Mouse (Mus musculus) embryonic facial prominence, embryonic 12.5 days (tissue): ENCODE data around the gene Coq5. TPM values are rescaled to one million over a fixed set of nuclear protein-coding genes. Genes with fewer than 3 reads are reported as not detected.
"Not testable (repeated sequence)": the region's sequence is repeated elsewhere in the genome, so short reads cannot be mapped to it uniquely, and the experiment has no call there.

Experiments
- ATAC-seq: fragments of 200-750 bp; cut with Nextera tagmentation; 2 replicates; pipeline ENCODE4 v1.8.0; 2017; ENCODE audit not compliant: insufficient number of reproducible peaks, insufficient read depth, low FRiP score, low TSS enrichment
- H3K27ac ChIP-seq: fragments of 300-500 bp; sonication (generic); 2 replicates; pipeline ENCODE4 v1.5.1; 2016; ENCODE audit warnings: mild to moderate bottlenecking
- H3K27me3 ChIP-seq: fragments of 300-500 bp; sonication (generic); 2 replicates; pipeline ENCODE4 v1.6.1; 2016; ENCODE audit warnings: mild to moderate bottlenecking, moderate library complexity
- H3K36me3 ChIP-seq: fragments of 300-500 bp; sonication (generic); 2 replicates; pipeline ENCODE4 v1.6.1; 2016; ENCODE audit warnings: mild to moderate bottlenecking
- H3K4me1 ChIP-seq: fragments of 300-500 bp; sonication (generic); 2 replicates; pipeline ENCODE4 v1.6.1; 2016
- H3K4me2 ChIP-seq: fragments of 300-500 bp; sonication (generic); replicated peaks from 2 replicates; pipeline ENCODE4 v1.6.1; 2016; ENCODE audit warnings: mild to moderate bottlenecking, moderate library complexity
- H3K4me3 ChIP-seq: fragments of 300-500 bp; sonication (generic); 2 replicates; pipeline ENCODE4 v1.5.1; 2016; ENCODE audit warnings: mild to moderate bottlenecking
- H3K9ac ChIP-seq: fragments of 300-500 bp; sonication (generic); 2 replicates; pipeline ENCODE4 v1.6.1; 2016; ENCODE audit warnings: mild to moderate bottlenecking, moderate library complexity
- H3K9me3 ChIP-seq: fragments of 300-500 bp; sonication (generic); 2 replicates; pipeline ENCODE4 v1.6.1; 2016; ENCODE audit warnings: mild to moderate bottlenecking, moderate library complexity
- WGBS: fragments of 180-500 bp; shearing (Covaris S2); methylation state at CpG from one replicate; pipeline ENCODE4 v1.1.7; 2016; 5-methylcytosine and 5-hydroxymethylcytosine counted together
- polyA plus RNA-seq: library from polyadenylated mRNA; unstranded; fragments of >200 nt; fragmentation: Nextera tagmentation; extraction: Ambion mirVana; gene quantifications from 2 replicates; pipeline ENCODE4 v1.2.1, GENCODE M21; 2016

Coq5 gene
- polyA plus RNA-seq, 1 experiment from 2014 or later: 45.5 TPM

- Histone ChIP-seq H3K4me3 (no peak overlapping the region), H3K4me2 (no peak overlapping the region), H3K27me3 (no peaks in the 10 kb centered on the region), H3K9me3 (no peaks in the 10 kb centered on the region), H3K9ac (no peak overlapping the region), H3K36me3 (peaks cover 76% of the 10 kb centered on the region), H3K27ac (no peak overlapping the region), H3K4me1 (peaks cover 12% of the 10 kb centered on the region)
- 92% methylated on average over 8 of the region's 8 CpGs for WGBS
- no peak for ATAC-seq
Measured at GRCm38 (mm10) chr5:115294173-115294572, 14.7 kb downstream of the Coq5 start.

GRCm38 (mm10) chr5:115296347-115296746 is 16.9 kb downstream of the Coq5 start:
- no peak overlapping the region for H3K9ac ChIP-seq
- no peak overlapping the region for H3K4me2 ChIP-seq
- peaks cover 17% of the 10 kb centered on the region for H3K4me1 ChIP-seq
- H3K27ac ChIP-seq: no peak overlapping the region
- no peak for ATAC-seq
- H3K4me3 ChIP-seq: no peak overlapping the region
- WGBS: 88% methylated on average over 10 of the region's 10 CpGs
- no peaks in the 10 kb centered on the region for H3K9me3 ChIP-seq
- H3K27me3 ChIP-seq: no peaks in the 10 kb centered on the region
- H3K36me3 ChIP-seq: peaks cover 59% of the 10 kb centered on the region

- Histone ChIP-seq H3K4me2 (peak overlapping the region; percentile 74), H3K36me3 (peaks cover 38% of the 10 kb centered on the region), H3K4me3 (peak overlapping the region; percentile 96), H3K27me3 (no peaks in the 10 kb centered on the region), H3K27ac (peak overlapping the region; percentile 96), H3K4me1 (peaks cover 22% of the 10 kb centered on the region), H3K9ac (peak overlapping the region; percentile 84), H3K9me3 (no peaks in the 10 kb centered on the region)
- under 1% methylated on average over 46 of the region's 46 CpGs for WGBS
- no peak for ATAC-seq
Measured at GRCm38 (mm10) chr5:115300035-115300744, 20.7 kb downstream of the Coq5 start.

- peak within 1 kb of the TSS; percentile 74 for H3K4me2 ChIP-seq
- H3K27ac ChIP-seq: peak within 1 kb of the TSS; percentile 96
- H3K4me3 ChIP-seq: peak within 1 kb of the TSS; percentile 96
- under 1% methylated on average over 66 of the region's 66 CpGs for WGBS
- peak; percentile 98 for ATAC-seq
- peaks cover 22% of the 10 kb centered on the region for H3K4me1 ChIP-seq
- no peaks in the 10 kb centered on the region for H3K9me3 ChIP-seq
- no peaks in the 10 kb centered on the region for H3K27me3 ChIP-seq
- H3K9ac ChIP-seq: peak within 1 kb of the TSS; percentile 84
- peaks cover 30% of the 10 kb centered on the region for H3K36me3 ChIP-seq
Measured at GRCm38 (mm10) chr5:115300792-115301614, 21.5 kb downstream of the Coq5 start, which contains the start of gene Dynll1. TSS of gene Dynll1 (minus strand) at chr5:115300999.

- peak overlapping the region; percentile 72 for H3K27ac ChIP-seq
- 24% methylated on average over 13 of the region's 13 CpGs for WGBS
- H3K27me3 ChIP-seq: no peaks in the 10 kb centered on the region
- no peaks in the 10 kb centered on the region for H3K9me3 ChIP-seq
- peaks cover 22% of the 10 kb centered on the region for H3K4me1 ChIP-seq
- H3K9ac ChIP-seq: peak overlapping the region; percentile 62
- peak overlapping the region; percentile 96 for H3K4me3 ChIP-seq
- no peak for ATAC-seq
- peaks cover 24% of the 10 kb centered on the region for H3K36me3 ChIP-seq
- peak overlapping the region; percentile 74 for H3K4me2 ChIP-seq
Measured at GRCm38 (mm10) chr5:115301615-115302014, 22.1 kb downstream of the Coq5 start.

GRCm38 (mm10) chr5:115302190-115302589 is 22.7 kb downstream of the Coq5 start:
- not testable (repeated sequence) for H3K27me3 ChIP-seq, H3K4me3 ChIP-seq, H3K9me3 ChIP-seq, H3K27ac ChIP-seq, ATAC-seq, H3K9ac ChIP-seq
- Histone ChIP-seq H3K4me2 (peak overlapping the region; percentile 74; the same call in 1 of the 2 replicates), H3K4me1 (peaks cover 22% of the 10 kb centered on the region), H3K36me3 (peaks cover 19% of the 10 kb centered on the region)
- WGBS: 82% methylated on average over 7 of the region's 7 CpGs

- H3K36me3 ChIP-seq: no peaks in the 10 kb centered on the region
- H3K4me2 ChIP-seq: no peak overlapping the region
- 80% methylated on average over 4 of the region's 4 CpGs for WGBS
- no peaks in the 10 kb centered on the region for H3K27me3 ChIP-seq
- no peak for ATAC-seq
- peaks cover 22% of the 10 kb centered on the region for H3K4me1 ChIP-seq
- H3K9ac ChIP-seq: no peak overlapping the region
- no peak overlapping the region for H3K27ac ChIP-seq
- H3K4me3 ChIP-seq: no peak overlapping the region
- H3K9me3 ChIP-seq: no peaks in the 10 kb centered on the region
Measured at GRCm38 (mm10) chr5:115312354-115312753, 32.9 kb downstream of the Coq5 start.

- ATAC-seq: no peak
- Histone ChIP-seq H3K27ac (no peak overlapping the region), H3K27me3 (no peaks in the 10 kb centered on the region), H3K4me2 (no peak overlapping the region), H3K9me3 (no peaks in the 10 kb centered on the region), H3K36me3 (no peaks in the 10 kb centered on the region), H3K4me1 (peaks cover 29% of the 10 kb centered on the region), H3K4me3 (no peak overlapping the region), H3K9ac (no peak overlapping the region)
- WGBS: 65% methylated on average over 10 of the region's 10 CpGs
Measured at GRCm38 (mm10) chr5:115312816-115313667, 33.6 kb downstream of the Coq5 start.

- H3K36me3 ChIP-seq: no peaks in the 10 kb centered on the region
- ATAC-seq: no peak
- WGBS: 29% methylated on average over 5 of the region's 5 CpGs
- H3K9ac ChIP-seq: no peak overlapping the region
- H3K4me2 ChIP-seq: no peak overlapping the region
- H3K4me1 ChIP-seq: peaks cover 35% of the 10 kb centered on the region
- H3K4me3 ChIP-seq: no peak overlapping the region
- H3K27ac ChIP-seq: no peak overlapping the region
- no peaks in the 10 kb centered on the region for H3K27me3 ChIP-seq
- H3K9me3 ChIP-seq: no peaks in the 10 kb centered on the region
Measured at GRCm38 (mm10) chr5:115313668-115313943, 34.1 kb downstream of the Coq5 start.

- ATAC-seq: peak; percentile 54; the same call in 1 of the 2 replicates
- Histone ChIP-seq H3K4me2 (peak overlapping the region; percentile 37), H3K27me3 (no peaks in the 10 kb centered on the region), H3K36me3 (no peaks in the 10 kb centered on the region), H3K4me3 (0 out of 2 replicates have a peak overlapping the region, but pooled peaks have one; percentile 1), H3K4me1 (peaks cover 45% of the 10 kb centered on the region), H3K27ac (peak overlapping the region; percentile 95), H3K9ac (peak overlapping the region; percentile 58), H3K9me3 (no peaks in the 10 kb centered on the region)
- 3% methylated on average over 14 of the region's 14 CpGs for WGBS
Measured at GRCm38 (mm10) chr5:115316968-115317644, 37.6 kb downstream of the Coq5 start.
